Mouse (Mus musculus) liver, embryonic 14.5 days (tissue): ENCODE data around the gene Fam71d. TPM values are rescaled to one million over a fixed set of nuclear protein-coding genes. Genes with fewer than 3 reads are reported as not detected.

Experiments used
- ATAC-seq: fragments of 200-750 bp; cut with Nextera tagmentation; 2 replicates; pipeline ENCODE4 v1.8.0; 2017; ENCODE audit warnings: moderate number of reproducible peaks, mild to moderate bottlenecking, moderate library complexity; ENCODE audit not compliant: insufficient read depth
- DNase-seq, 3 experiments: peaks; one replicate each; pipeline ENCODE4 v3.0.0-alpha.2; 2012 to 2013; ENCODE audit warnings: low read depth in 3 of 3, low spot score in 3 of 3
- H3K27ac ChIP-seq: fragments of 300-500 bp; sonication (generic); 2 replicates; pipeline ENCODE4 v1.5.1; 2014; ENCODE audit warnings: moderate library complexity, mild to moderate bottlenecking, control low read depth, inconsistent platforms
- H3K27me3 ChIP-seq: fragments of 300-500 bp; sonication (generic); 2 replicates; pipeline ENCODE4 v1.6.1; 2014; ENCODE audit warnings: mild to moderate bottlenecking, low read length, moderate library complexity; ENCODE audit not compliant: control insufficient read depth, insufficient read depth
- H3K36me3 ChIP-seq: fragments of 300-500 bp; sonication (generic); replicated peaks from 2 replicates; pipeline ENCODE4 v1.6.1; 2014; ENCODE audit warnings: low read depth; ENCODE audit not compliant: control insufficient read depth, insufficient read depth
- H3K4me1 ChIP-seq, 2 experiments: fragments of 200-500 bp in 1 of 2; fragments of 300-500 bp in 1 of 2; sonication (generic) in 1 of 2; replicated peaks; 2 replicates each; pipeline ENCODE4 v1.6.1; 2012 to 2014; ENCODE audit warnings: antibody characterized with exemption in 1 of 2, inconsistent platforms in 1 of 2, low read length in 1 of 2; ENCODE audit not compliant: control insufficient read depth in 2 of 2, insufficient read depth in 2 of 2
- H3K4me2 ChIP-seq: fragments of 300-500 bp; sonication (generic); 2 replicates; pipeline ENCODE4 v1.6.1; 2014; ENCODE audit warnings: low read depth, mild to moderate bottlenecking, control low read depth, moderate library complexity
- H3K4me3 ChIP-seq, 2 experiments: fragments of 200-500 bp in 1 of 2; fragments of 300-500 bp in 1 of 2; sonication (generic) in 1 of 2; 2 replicates each; pipeline ENCODE4 v1.5.1; 2012 to 2014; ENCODE audit warnings: low read depth in 2 of 2, low read length in 2 of 2, mild to moderate bottlenecking in 2 of 2, control low read depth in 1 of 2, inconsistent platforms in 1 of 2, moderate library complexity in 1 of 2; ENCODE audit not compliant: insufficient read depth in 1 of 2
- H3K9ac ChIP-seq: fragments of 300-500 bp; sonication (generic); replicated peaks from 2 replicates; pipeline ENCODE4 v1.6.1; 2014; ENCODE audit warnings: mild to moderate bottlenecking, control low read depth, moderate library complexity
- H3K9me3 ChIP-seq: fragments of 300-500 bp; sonication (generic); 2 replicates; pipeline ENCODE4 v1.6.1; 2016; ENCODE audit warnings: low read length, mixed read lengths; ENCODE audit not compliant: control insufficient read depth
- CTCF ChIP-seq: IDR thresholded peaks from 2 replicates; pipeline ENCODE4 v1.5.1; 2016; ENCODE audit warnings: antibody characterized with exemption, low read depth, control low read depth
- EP300 ChIP-seq: IDR thresholded peaks from 2 replicates; pipeline ENCODE4 v1.6.1; 2016; ENCODE audit warnings: antibody characterized with exemption, low read depth
- WGBS: fragments of 180-500 bp; shearing (Covaris S2); extraction: QIAGEN DNeasy Blood & Tissue Kit; methylation state at CpG from one replicate; pipeline ENCODE4 v1.1.7; 2014; ENCODE audit not compliant: insufficient replicate concordance; 5-methylcytosine and 5-hydroxymethylcytosine counted together
- polyA plus RNA-seq, 2 experiments: library from polyadenylated mRNA; depleted of rRNA in 1 of 2; stranded (reverse) in 1 of 2; unstranded in 1 of 2; fragments of >200 nt; fragmentation: Nextera tagmentation in 1 of 2; extraction: Ambion mirVana in 1 of 2; gene quantifications; 2 replicates each; pipeline versions ENCODE4 v1.2.1 to v1.2.3; 2012 to 2014

Gene Fam71d
- polyA plus RNA-seq, 2 experiments: not detected

DNA sequence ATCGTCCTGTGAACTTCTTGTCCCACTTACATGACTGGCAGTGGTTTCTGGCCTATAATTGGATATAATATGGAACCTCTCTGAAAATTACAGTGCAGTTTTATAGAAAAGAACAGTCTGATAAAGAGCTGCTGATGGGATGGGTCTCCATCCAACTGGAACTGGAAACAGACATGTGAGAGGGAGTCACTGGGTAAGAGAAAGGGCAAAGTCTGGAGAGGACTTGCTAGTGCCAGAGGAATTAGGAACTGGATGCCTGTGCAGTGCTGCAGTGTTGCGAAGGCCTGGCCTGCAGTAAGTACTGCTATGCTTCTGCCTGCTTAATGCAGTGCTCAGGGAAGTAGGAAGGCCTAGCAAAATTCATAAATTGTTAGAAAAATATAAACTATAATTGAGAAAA is 1.9 kb downstream of the Fam71d start:
- Histone ChIP-seq H3K36me3 (no peaks in the 10 kb centered on the region), H3K9ac (no peak overlapping the region), H3K27ac (no peak overlapping the region), H3K4me2 (no peak overlapping the region), H3K4me1 (no peaks in the 10 kb centered on the region), H3K4me3 (no peak overlapping the region), H3K9me3 (no peaks in the 10 kb centered on the region), H3K27me3 (no peaks in the 10 kb centered on the region)
- DNase-seq: no peak
- WGBS: 62% methylated on average over 2 of the region's 2 CpGs
- no peak for ATAC-seq
- TF ChIP-seq CTCF: no peak
- no peak for TF ChIP-seq EP300

GRCm38 (mm10) chr12:78717783-78718182 is 26.4 kb downstream of the Fam71d start:
- Histone ChIP-seq H3K9me3 (no peaks in the 10 kb centered on the region), H3K27me3 (no peaks in the 10 kb centered on the region), H3K4me2 (no peak overlapping the region), H3K27ac (no peak overlapping the region), H3K9ac (no peak overlapping the region), H3K4me1 (no peaks in the 10 kb centered on the region), H3K4me3 (no peak overlapping the region), H3K36me3 (no peaks in the 10 kb centered on the region)
- ATAC-seq (no peak), DNase-seq (no peak)
- no peak for TF ChIP-seq EP300
- no peak for TF ChIP-seq CTCF
- 44% methylated on average over 2 of the region's 2 CpGs for WGBS

DNA sequence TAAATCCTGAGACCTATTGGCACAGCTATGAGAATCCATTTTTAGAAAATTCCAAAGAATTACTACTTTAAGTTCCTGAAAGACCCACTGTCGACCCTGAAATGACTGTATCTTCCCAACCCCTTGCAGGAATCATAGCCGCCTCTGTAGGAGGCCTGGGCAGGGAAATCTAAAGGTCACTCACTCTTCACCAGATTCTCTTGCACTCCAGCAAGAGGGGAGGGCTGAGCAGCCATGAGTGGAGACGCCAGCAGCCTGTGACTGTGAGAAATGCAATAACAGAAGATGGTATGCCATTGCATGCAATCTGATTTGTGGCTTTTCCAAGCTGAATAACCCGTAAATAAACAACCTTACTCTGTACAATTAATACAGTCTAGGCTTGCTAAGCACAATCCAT is 36.4 kb downstream of the Fam71d start:
- Histone ChIP-seq H3K9ac (no peak overlapping the region), H3K27me3 (no peaks in the 10 kb centered on the region), H3K27ac (no peak overlapping the region), H3K9me3 (no peaks in the 10 kb centered on the region), H3K4me2 (no peak overlapping the region), H3K4me3 (no peak overlapping the region), H3K36me3 (no peaks in the 10 kb centered on the region), H3K4me1 (no peaks in the 10 kb centered on the region)
- DNase-seq (no peak), ATAC-seq (no peak)
- TF ChIP-seq EP300: no peak
- TF ChIP-seq CTCF: no peak
- WGBS: 55% methylated on average over 4 of the region's 4 CpGs

- H3K9me3 ChIP-seq: no peaks in the 10 kb centered on the region
- H3K4me1 ChIP-seq: no peaks in the 10 kb centered on the region
- 33% methylated on average over 2 of the region's 2 CpGs for WGBS
- H3K36me3 ChIP-seq: no peaks in the 10 kb centered on the region
- no peak overlapping the region for H3K4me3 ChIP-seq
- no peak for TF ChIP-seq CTCF
- H3K9ac ChIP-seq: no peak overlapping the region
- H3K27me3 ChIP-seq: no peaks in the 10 kb centered on the region
- no peak for ATAC-seq
- H3K4me2 ChIP-seq: no peak overlapping the region
- no peak overlapping the region for H3K27ac ChIP-seq
- no peak for DNase-seq
Measured at GRCm38 (mm10) chr12:78739633-78740032, 48.3 kb downstream of the Fam71d start.

DNA sequence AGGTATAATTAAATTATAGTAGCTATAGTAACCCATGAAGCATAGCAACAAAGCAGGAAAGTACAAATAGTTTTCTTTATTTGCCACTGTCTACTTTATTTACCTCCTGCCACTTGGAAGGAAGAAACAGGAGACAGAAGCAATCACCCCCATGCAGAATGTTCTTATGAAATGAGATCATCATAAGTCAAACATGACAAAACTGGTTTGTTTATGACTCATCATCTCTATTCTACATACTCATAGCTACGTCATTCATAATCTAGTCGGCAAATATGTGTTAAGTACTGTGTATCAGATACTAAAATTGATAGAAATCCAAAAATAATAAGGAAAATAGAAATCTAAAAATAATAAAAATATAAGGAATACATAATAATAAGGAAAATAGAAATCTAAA is 49.0 kb downstream of the Fam71d start:
- Histone ChIP-seq H3K27me3 (no peaks in the 10 kb centered on the region), H3K9ac (no peak overlapping the region), H3K27ac (no peak overlapping the region), H3K36me3 (no peaks in the 10 kb centered on the region), H3K9me3 (no peaks in the 10 kb centered on the region), H3K4me3 (no peak overlapping the region), H3K4me1 (no peaks in the 10 kb centered on the region), H3K4me2 (no peak overlapping the region)
- TF ChIP-seq CTCF: no peak
- no peak for TF ChIP-seq EP300
- ATAC-seq (no peak), DNase-seq (no peak)
- WGBS: 59% methylated on average over 2 of the region's 2 CpGs
